Mouse (Mus musculus): ENCODE results near the gene Nceh1.

Nceh1 gene

DNA sequence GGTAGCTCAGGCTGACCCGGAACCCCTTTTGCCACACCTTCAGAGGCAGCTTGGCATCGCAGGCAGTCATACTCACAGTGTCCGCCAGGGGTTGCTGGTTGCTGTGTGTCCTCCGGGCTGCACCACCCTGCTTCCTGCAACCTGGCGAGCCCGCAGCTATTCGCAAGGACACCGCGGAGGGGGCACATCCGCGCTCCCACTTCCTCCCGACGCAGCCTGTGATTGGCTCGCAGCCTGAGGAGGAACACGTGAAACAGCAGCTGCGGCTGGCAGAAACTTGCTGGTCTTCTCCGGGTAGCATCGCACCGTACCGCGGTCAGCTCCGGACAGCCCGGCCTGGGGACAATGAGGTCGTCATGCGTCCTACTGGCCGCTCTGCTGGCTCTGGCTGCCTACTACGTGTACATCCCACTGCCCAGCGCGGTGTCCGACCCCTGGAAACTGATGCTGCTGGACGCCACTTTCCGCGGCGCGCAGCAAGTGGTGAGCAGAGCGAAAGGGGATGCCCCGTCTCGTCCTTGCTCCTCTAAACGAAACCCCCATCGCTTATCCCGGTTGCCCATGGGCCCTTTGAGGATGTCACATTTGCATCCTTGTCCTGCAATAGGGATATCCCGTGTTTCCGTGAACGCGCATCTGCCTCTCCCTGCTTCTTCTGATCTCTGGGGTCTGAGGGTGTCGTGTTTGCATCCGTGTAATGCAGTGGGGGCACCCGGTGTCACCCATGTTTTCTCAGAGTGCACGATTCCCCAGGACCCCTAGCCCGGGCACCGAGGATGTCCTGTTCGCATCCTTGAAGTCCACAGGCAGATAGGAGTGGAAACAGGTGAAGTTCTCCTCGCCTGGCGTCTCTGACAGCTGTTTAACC is at the start of gene Nceh1:
Gene Nceh1 (plus strand): TSS at position 233 of the 868 bp plus-strand sequence.
- DNase-seq (ENCODE audit: low spot score in 2 of 2), result peak; percentile 94 to 95

DNA sequence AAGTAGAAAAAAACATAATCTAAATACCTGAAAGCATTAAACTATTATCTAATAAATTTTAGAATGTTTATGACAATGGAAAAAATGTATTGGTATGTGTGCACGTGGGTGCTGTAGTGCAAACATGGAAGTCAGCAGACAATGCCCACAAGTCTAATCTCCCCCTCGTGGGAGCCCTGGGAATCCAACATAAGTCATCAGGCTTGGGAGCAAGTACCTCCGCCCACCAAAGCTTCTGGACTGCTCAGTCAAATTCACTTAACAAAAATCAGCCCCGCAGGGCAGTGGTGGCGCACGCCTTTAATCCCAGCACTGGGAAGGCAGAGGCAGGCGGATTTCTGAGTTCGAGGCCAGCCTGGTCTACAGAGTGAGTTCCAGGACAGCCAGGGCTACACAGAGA is 42.7 kb upstream of the Nceh1 start:
- DNase-seq (ENCODE audit: low spot score in 2 of 2), result no peak

DNA sequence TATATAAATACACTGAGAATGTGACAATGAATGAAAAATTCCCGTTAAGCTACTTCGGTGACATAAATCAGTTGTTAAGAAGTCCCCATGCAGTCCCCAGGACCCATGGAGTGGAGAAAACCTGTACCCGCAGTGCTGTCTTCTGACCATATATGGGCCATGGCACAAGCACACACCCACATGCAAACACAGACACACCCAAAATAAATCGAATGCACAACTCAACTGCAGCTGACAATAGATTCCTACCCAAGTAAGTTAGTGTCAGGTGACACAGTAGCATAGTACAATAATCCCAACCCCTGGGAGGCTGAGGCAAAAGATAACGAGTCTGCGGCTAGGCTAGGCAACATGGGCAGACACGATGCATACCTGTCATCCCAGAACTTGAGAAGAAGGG is 39.2 kb upstream of the Nceh1 start:
- no peak for DNase-seq (ENCODE audit: low spot score in 2 of 2)

DNA sequence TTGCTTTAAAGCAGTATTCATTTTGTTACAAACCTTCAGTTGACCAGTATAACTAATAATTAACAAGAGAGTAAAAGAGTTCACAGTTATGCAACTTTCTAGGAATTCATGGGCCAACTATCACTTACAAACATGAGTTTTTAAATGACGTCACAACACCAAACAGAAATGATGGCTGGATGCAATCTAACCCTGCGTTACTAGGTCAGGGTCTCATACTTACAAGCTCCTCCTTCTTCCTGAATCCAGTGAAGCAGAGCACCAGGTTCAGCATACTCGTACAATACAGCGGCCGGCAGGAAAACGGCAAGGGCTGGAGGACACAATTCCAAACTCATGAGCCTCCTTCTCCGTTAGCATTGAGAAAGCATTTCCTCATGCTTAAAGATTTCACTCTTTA is 37.0 kb upstream of the Nceh1 start:
- DNase-seq (ENCODE audit: low spot score in 2 of 2), result no peak

DNA sequence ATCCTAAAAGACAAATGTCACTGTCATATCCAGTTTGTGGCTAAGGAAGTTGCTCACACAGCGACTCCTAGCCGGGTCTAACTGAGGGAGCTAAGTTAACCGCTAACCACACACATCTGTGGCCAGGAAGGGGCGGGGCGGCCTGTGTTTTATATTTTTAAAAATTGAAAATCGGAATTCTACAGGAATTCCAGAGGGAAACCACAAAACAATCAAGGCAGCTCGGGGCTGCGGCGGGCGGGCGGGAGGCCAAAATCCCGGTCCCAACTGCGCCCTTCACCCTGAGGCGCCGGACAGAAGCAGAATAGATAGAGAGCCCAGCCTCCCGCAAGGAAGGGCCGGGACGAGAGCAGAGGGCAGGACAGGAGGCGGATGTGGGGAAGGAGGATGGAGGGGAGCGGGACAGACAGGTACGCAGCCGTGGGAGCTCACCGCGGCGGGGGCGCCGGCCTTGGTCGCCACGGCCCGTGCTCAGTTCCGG is 29.5 kb upstream of the Nceh1 start:
- DNase-seq (ENCODE audit: low spot score in 2 of 2), result no peak

DNA sequence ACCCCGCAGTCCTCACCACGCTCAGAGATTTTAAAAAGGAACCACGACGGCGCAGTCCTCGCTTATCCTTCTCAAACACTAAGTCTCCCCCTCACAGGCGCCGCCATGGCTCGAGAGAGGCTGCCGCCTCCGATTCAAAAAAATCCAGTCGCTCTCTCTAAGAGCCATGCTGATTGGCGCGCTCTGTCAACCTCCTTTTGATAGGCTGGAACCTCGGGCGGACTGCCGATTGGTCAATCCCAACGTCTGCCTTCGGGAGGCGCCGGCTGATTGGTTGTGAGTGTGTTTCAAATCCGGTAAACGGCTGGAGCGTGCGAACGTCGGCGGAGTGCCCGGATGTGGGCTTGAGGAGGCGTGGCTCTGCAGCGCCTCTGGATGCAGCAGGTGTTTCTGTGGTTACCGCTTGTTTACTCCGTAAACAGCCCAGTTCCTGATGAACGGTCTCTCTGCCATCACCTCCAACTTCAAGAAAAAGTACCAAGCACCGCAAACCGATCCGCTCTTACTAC is 29.0 kb upstream of the Nceh1 start, which contains the start of gene Ect2:
Gene Ect2 (minus strand): TSS at position 178 of the 509 bp plus-strand sequence.
- peak; percentile 99 for DNase-seq (ENCODE audit: low spot score in 2 of 2)

DNA sequence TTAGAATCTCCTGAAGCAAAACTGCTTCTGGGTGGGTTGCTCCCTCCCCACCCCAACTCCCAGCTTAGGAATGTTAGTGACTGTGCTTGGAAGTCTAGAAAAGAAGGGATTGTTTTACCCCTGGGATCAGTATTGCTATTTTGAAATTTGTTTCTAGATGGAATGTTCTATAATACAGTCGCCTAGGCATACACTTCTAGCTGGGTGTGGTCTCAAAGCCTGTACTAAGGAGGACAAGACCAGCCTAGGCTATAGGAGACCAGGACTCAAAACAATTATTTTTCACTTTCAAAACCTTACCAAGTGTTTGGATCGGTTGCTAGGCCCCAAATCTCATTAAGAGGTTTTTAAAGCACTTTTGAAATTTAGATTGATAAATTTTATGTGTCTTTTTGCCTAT is 28.5 kb upstream of the Nceh1 start:
- DNase-seq (ENCODE audit: low spot score in 2 of 2), result no peak

DNA sequence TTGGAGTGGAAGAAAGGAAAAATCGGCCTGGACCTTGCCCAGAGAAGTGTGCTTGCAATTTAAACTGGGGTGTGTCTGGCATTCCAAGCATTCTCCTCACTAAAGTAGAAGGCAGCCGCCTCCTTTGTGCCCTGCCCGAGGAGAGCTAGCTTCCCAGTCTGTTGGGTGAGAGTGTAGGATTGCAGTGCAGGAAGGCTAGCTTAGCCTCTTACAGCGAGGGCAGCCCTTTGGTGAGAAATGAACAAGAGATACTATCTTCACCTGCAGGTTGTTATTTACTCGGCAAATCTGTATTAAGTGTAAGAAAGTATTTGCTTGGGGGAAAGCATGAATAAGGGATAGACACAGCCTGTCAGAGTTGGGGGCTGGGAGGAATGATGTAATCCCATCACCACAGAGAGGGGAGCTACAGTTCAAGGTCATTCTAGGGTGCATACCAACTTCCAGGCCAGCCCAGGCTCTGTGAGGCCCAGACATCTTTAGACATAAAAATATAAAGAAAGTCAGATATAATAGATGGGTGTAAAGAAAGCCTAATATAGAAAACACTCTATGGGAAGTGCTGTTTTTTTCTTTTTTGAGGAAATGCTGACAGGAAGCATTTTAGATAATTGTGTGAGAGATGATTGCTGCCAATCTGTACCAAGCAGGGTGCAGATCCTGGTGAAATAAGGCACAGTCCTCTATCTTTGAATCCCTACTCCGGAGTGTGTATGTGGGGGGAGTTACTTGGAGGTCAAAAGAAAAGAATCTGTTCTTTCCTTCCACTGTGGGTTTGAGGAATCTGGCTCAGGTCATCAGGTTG is 27.5 kb upstream of the Nceh1 start:
- peak in 1 of 2 experiments; percentile 7 for DNase-seq (ENCODE audit: low spot score in 2 of 2)

DNA sequence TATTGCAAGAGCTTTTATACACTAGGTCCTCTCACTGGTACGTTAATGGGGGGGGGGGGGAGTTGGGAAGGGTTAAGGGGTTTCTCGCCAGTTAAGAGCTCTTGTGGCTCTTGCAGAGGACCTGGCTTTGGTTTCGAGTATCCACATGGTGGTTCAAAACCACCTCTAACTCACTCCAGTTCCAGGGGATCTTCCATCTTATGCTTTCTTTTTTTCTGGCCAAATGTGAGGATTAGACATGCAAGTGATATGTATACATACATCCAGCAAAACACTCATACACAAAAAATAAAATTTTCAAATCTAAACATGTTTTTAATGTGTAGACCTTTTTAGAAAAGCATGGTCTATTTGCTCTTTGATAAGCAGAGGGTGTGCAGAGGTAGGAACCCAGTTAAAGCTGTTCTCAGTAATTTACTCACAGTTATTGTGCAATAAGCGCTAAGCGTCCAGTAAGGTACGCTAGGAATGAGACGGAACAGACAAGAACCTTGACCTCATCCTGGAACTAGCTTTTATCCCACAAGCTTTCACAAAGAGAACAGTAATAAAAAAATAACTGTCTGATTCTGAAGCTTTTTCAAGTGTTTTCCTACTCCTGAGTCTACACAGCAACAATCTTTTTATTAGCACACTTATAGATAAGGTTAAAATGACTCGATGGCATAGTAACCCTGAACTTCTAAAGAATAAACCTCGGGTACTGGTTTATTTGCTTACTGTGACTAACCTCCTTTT is 26.7 kb upstream of the Nceh1 start:
- no peak for DNase-seq (ENCODE audit: low spot score in 2 of 2)

DNA sequence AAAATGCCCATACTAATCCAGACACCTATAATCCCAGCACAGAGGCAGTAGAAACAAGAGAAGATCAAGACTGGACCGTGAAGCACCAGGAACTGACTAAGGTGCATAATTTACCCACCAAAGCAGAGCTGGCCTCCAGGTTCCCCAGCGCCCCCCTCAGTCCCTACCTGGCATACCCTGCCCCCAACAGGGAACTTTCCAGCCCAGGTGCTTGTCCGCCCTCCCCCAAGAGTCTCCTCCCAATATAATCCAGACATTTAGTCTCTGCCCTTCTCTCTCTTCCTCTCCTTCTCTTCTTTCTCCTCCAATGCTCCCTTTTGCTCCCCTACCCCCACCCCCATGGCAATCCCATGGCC is 26.2 kb upstream of the Nceh1 start:
- DNase-seq (ENCODE audit: low spot score in 2 of 2), result no peak

DNA sequence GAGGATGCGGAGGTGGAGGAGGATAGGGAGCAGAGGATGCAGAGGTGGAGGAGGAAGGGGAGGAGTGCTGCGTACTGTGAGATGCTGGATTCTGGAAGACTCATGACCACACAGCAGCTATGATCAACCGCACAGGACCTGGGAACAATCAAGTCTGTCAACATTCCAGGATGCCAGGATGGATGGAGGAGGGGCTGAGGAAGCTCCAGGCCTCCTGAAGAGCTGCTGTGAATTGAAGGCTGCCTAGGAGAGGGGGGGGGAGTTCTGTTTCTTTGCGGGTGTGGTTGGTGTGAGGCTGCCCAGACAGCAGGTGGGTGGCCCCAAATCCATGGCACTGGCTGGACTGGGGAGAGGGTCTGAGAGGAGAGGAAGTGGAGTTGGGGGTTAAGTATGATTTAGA is 23.9 kb upstream of the Nceh1 start:
- DNase-seq (ENCODE audit: low spot score in 2 of 2), result no peak

DNA sequence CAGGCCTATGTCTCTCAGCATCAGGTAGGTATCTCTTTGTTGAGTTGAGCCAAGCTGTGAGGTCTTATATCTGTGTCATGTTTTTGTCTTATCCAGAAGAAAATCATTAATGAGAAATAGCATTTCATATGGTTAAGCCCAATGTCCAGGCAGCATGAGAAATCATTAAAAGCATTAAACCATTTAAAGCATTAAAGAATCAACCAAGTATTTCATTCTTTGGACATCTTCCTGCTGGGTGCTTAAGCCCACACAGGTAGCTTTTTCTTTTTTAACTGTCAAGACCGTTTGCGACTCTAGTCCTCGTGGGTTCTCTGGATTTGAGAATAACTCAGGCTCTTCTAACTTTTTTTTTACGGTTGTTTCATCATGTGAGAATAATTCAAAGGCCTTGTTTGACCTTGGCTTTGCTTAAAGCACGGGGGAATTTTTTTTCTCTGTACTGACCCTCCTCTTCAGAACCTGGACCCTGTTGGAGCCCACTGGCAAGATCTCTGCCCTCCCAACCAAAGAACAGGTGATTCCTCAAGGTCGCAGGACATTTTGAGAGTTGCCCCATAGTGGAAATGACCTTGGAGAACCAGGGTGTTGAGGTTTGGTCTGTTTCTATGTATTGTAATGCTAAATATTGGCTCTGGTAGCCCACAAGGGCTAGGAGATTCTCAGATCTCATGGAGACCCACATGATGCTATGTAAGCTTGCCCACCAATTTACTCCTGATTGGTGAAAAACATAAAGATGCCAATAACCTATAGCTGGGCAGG is 20.9 kb upstream of the Nceh1 start:
- DNase-seq (ENCODE audit: low spot score in 2 of 2), result no peak

DNA sequence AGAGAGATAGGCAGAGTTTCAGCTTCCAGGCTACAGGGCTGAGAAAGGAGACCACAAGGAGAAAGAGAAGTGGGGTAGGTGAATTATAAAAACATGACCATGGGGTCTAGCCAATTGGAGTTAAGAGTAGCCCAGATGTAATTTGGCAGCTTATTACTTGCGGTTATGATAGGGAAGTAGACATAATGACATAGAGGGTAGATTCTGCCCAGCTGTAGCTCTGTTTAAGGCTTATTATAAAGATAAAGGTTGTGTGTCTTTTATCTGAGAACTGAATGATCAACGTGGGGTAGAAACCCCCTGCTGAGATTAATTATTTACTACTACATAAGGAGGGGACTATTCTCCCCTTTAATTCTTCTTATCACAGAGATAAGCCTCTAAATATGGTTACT is 20.4 kb upstream of the Nceh1 start:
- DNase-seq (ENCODE audit: low spot score in 2 of 2), result no peak

DNA sequence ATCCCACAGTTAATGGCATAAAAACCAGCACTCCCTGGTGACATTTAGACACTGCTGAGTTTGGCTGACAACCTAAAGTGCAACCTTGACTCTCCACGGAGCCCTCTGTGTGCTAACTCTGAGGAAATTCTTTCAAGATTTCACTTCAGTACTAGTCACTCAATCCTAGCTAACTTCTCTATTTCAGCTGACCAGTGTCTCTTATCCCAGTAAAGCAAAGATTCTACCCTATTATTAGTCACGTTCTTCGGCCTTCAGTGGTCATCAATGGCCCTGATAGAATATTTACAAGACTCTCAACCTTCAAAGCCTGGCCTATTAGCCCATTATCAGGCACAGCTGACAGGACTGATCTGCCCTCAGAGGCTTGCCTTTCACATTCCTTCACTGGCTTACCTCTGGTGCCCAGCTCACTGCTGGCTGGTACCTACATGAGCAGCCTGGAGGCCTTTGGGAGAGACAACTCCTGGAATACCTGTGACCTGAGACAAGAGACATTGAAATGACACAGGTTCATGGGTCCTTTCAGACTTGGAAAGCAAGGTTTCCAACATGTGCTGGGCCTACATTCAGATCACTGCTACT is 17.2 kb upstream of the Nceh1 start:
- DNase-seq (ENCODE audit: low spot score in 2 of 2), result no peak

DNA sequence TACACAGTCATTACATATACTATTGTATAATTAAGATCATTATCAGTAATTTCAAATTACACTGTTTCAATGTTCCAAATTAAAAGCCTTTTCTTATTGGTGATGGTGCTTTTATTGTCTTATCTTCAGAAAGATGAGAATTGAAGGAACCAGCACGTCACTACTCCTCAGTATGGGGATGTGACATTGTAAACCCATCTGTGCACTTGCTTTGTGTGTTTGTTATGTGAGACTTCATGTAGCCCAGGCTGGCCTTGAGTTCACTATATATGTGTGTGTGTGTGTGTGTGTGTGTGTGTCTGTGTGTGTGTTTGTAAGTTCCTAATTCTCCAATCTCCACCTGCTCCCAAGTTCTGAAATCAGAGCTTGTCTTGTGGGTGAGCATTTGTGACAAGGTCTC is 12.5 kb upstream of the Nceh1 start:
- DNase-seq (ENCODE audit: low spot score in 2 of 2), result no peak

DNA sequence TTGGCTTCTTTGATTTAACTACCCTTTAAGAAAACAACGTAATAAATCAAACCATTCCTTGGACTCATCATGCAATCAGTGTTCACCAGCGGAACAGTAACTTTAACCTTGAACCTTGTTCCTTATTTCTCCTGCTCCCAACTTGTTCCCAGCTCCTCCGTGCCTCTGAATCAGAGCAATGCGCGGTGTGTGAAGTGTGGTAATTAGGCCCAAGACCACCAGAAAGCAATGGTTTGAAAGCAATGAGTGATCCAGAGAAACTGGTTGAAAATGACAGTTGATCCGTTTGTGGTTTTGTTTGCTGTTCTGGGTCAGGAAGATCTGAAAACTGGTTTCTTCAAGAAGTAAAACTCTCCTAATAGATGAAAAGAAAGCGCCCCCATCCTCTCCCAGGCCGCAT is 3.1 kb upstream of the Nceh1 start:
- no peak for DNase-seq (ENCODE audit: low spot score in 2 of 2)

DNA sequence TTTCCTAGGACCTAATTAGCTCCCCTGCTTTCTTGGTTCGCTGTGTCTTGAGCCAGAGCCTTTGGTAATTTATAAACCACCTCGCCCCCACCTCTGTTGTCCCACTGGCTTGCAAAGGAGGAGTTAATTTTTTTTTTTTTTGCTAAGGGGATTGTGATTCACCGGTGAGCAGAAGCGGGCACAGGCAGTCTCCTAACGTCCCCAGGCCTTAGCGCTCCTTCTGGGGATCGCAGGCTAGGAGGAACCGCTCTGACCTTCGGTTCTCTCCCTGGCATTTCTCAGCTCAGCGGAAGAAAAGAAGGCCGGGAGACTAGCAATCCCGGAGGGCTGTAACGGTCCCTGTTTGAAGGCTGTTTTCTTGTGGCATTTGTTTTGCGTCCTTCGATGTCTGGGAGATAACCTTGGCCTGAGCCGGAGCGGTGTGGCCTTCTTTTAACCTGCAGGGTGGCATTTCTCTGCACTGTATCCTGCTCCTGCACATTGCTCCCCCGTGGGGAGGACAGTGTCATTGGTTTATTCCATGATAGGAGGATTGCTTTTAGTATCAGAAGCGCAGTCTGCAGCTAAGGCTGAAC is 923 bp downstream of the Nceh1 start:
- peak; percentile 24 to 30 for DNase-seq (ENCODE audit: low spot score in 2 of 2)

DNA sequence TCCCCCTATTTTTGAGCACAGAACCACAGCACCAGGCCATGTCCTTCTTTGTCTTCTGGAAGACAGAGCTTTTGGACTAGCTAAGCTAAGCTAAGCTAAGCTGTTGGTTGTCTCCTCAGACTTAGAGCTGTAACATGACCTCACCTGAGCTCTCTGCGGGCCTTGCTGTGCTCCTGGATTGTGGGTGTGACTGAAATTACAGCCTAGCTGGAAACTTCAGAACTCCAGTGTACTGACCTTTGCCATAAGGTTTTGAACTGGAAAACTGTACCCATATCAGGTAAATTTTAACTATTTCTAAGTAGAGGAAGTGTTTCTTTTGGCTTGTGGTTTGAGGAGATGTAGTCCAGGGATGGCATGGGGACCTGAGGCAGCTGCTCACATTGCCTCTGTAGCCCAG is 5.6 kb downstream of the Nceh1 start:
- DNase-seq (ENCODE audit: low spot score in 2 of 2), result no peak

DNA sequence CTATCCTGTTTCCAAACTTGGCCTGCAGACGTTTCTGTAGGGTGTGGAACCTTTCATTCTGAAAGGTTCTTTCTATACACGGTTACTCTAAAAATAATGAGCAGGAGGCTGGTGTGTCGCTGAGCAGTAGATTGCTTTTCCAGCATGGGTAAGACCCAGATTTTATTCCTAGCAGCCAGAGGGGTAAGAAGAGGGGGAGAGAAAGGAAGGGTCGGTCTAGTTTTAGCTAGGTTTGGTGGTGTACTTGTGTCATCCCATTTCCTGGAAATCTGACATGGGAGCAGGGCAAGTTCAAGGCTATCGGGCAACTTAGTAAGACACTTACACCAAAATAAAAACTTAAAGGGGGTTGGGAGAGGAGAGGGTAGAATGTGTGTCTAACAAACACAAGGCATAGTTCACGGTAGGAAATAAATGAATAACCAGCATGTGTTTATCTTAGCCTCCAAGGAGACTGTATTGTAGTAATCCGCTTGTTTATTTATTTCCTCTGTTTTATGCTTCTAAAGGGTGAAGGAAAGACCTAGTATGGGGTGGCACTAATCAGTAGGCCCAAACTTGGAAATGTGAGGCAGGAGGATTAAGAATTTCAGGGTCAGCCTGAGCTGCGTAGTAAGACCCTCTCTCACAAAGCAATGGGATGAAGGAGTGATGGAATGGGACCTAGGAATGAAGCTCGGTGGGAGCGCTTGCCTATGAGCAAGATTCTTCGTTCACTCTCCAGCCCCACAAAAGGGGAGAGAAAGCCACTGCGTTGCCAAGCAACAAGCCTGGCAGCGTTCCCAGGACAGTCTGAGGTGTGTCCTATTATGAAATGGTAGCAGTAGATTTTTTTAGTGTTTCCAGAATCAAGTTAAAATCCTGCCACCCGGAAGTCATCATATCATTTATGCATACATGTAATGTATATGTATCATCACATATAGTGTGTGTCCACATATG is 6.8 kb downstream of the Nceh1 start:
- DNase-seq (ENCODE audit: low spot score in 2 of 2), result peak; percentile 45 to 72

Measured in heart, adult 9 months (tissue).